Mouse (Mus musculus): Measurements from ENCODE around the gene Kcnt2.

The Kcnt2 gene

GRCm38 (mm10) chr1:140378791-140379190 is 132.8 kb downstream of the Kcnt2 start:
- no peak for DNase-seq (ENCODE audit: low spot score in 2 of 2)

GRCm38 (mm10) chr1:140379526-140379925 is 133.6 kb downstream of the Kcnt2 start:
- DNase-seq (ENCODE audit: low spot score in 2 of 2), result no peak

- DNase-seq (ENCODE audit: low spot score in 2 of 2), result no peak
Measured at GRCm38 (mm10) chr1:140381093-140381492, 135.1 kb downstream of the Kcnt2 start.

- no peak for DNase-seq (ENCODE audit: low spot score in 2 of 2)
Measured at GRCm38 (mm10) chr1:140390301-140390700, 144.3 kb downstream of the Kcnt2 start.

GRCm38 (mm10) chr1:140397756-140398155 is 151.8 kb downstream of the Kcnt2 start:
- no peak for DNase-seq (ENCODE audit: low spot score in 2 of 2)

GRCm38 (mm10) chr1:140406631-140407288 is 160.8 kb downstream of the Kcnt2 start:
- no peak for DNase-seq (ENCODE audit: low spot score in 2 of 2)

- no peak for DNase-seq (ENCODE audit: low spot score in 2 of 2)
Measured at GRCm38 (mm10) chr1:140415761-140416160, 169.8 kb downstream of the Kcnt2 start.

- DNase-seq (ENCODE audit: low spot score in 2 of 2), result no peak
Measured at GRCm38 (mm10) chr1:140422954-140423353, 177.0 kb downstream of the Kcnt2 start.

- no peak for DNase-seq (ENCODE audit: low spot score in 2 of 2)
Measured at GRCm38 (mm10) chr1:140429284-140429850, 183.4 kb downstream of the Kcnt2 start.

- DNase-seq (ENCODE audit: low spot score in 2 of 2), result no peak
Measured at GRCm38 (mm10) chr1:140432039-140432438, 186.1 kb downstream of the Kcnt2 start.

GRCm38 (mm10) chr1:140434791-140435190 is 188.8 kb downstream of the Kcnt2 start:
- no peak for DNase-seq (ENCODE audit: low spot score in 2 of 2)

GRCm38 (mm10) chr1:140438176-140438575 is 192.2 kb downstream of the Kcnt2 start:
- DNase-seq (ENCODE audit: low spot score in 2 of 2), result no peak

GRCm38 (mm10) chr1:140443904-140444303 is 197.9 kb downstream of the Kcnt2 start:
- no peak for DNase-seq (ENCODE audit: low spot score in 2 of 2)

GRCm38 (mm10) chr1:140444394-140444793 is 198.4 kb downstream of the Kcnt2 start:
- DNase-seq (ENCODE audit: low spot score in 2 of 2), result no peak

- no peak for DNase-seq (ENCODE audit: low spot score in 2 of 2)
Measured at GRCm38 (mm10) chr1:140451461-140451860, 205.5 kb downstream of the Kcnt2 start.

- no peak for DNase-seq (ENCODE audit: low spot score in 2 of 2)
Measured at GRCm38 (mm10) chr1:140451924-140452323, 206.0 kb downstream of the Kcnt2 start.

GRCm38 (mm10) chr1:140455903-140456302 is 209.9 kb downstream of the Kcnt2 start:
- DNase-seq (ENCODE audit: low spot score in 2 of 2), result no peak

GRCm38 (mm10) chr1:140456873-140457272 is 210.9 kb downstream of the Kcnt2 start:
- DNase-seq (ENCODE audit: low spot score in 2 of 2), result no peak

- DNase-seq (ENCODE audit: low spot score in 2 of 2), result no peak
Measured at GRCm38 (mm10) chr1:140468315-140468714, 222.4 kb downstream of the Kcnt2 start.

- no peak for DNase-seq (ENCODE audit: low spot score in 2 of 2)
Measured at GRCm38 (mm10) chr1:140469586-140469985, 223.6 kb downstream of the Kcnt2 start.

- no peak for DNase-seq (ENCODE audit: low spot score in 2 of 2)
Measured at GRCm38 (mm10) chr1:140476921-140477320, 231.0 kb downstream of the Kcnt2 start.

- DNase-seq (ENCODE audit: low spot score in 2 of 2), result no peak
Measured at GRCm38 (mm10) chr1:140484016-140484415, 238.1 kb downstream of the Kcnt2 start.

GRCm38 (mm10) chr1:140489816-140490215 is 243.9 kb downstream of the Kcnt2 start:
- DNase-seq (ENCODE audit: low spot score in 2 of 2), result peak; percentile 58 to 60

- peak; percentile 24 to 26 for DNase-seq (ENCODE audit: low spot score in 2 of 2)
Measured at GRCm38 (mm10) chr1:140491406-140491805, 245.4 kb downstream of the Kcnt2 start.
